Comparison of ENCODE assay signal across 8 mouse cellular contexts in the genomic region with DNA sequence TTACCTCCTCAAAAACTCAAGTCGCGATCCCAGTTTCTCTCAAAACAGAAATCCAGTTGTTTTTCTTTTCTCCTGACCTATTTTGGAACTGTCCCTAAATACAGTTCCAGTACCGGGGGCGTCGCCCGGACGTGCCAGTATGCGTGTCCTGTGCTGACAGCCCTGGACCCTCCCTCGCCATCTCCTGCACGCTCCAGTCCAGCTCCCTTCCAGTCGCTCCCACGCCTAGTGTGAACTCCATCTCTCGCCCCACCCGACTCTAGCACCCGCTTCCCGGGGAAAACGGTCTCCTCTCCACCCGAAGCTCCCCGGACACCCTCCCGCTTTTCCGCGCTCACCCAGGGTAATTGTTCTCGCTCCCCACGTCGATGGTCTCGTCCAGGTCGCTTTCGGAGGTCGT. TPM values are rescaled to one million over a fixed set of nuclear protein-coding genes. Genes with fewer than 3 reads are reported as not detected.
DNase-seq lines count a peak whose midpoint lies in the region; ATAC-seq and TF ChIP-seq lines count a peak whose summit lies in the region.

No protein-coding gene starts in this region.

- ATAC-seq in liver, embryonic 12.5 days, result peak; percentile 11; the same call in 1 of the 2 replicates
- peak; percentile 15; the same call in 1 of the 2 replicates for ATAC-seq in stomach, embryonic 14.5 days (ENCODE audit: insufficient number of reproducible peaks, insufficient read depth, low FRiP score, low read depth)

- WGBS in liver, embryonic 12.5 days (ENCODE audit: insufficient replicate concordance), result 1% methylated on average over 29 of the region's 29 CpGs
- WGBS in stomach, embryonic 14.5 days, result 0% methylated on average over 29 of the region's 29 CpGs

- H3K27me3 ChIP-seq in testis, adult 2 months (ENCODE audit: control insufficient read depth, insufficient read depth, low read length), result no peaks in the 10 kb centered on the region
- H3K27me3 ChIP-seq in liver, embryonic 12.5 days (replicated peaks), result peaks cover 74% of the 10 kb centered on the region
- H3K27me3 ChIP-seq in stomach, embryonic 14.5 days (ENCODE audit: control insufficient read depth, insufficient read depth, low read length), result no peaks in the 10 kb centered on the region

- H3K9me3 ChIP-seq in liver, embryonic 12.5 days (replicated peaks), result no peaks in the 10 kb centered on the region
- no peaks in the 10 kb centered on the region for H3K9me3 ChIP-seq in stomach, embryonic 14.5 days (ENCODE audit: control insufficient read depth, low read depth, low read length)

- H3K36me3 ChIP-seq in testis, adult 2 months (ENCODE audit: control insufficient read depth, insufficient read depth, low read length), result no peaks in the 10 kb centered on the region
- H3K36me3 ChIP-seq in liver, embryonic 12.5 days, result no peaks in the 10 kb centered on the region
- no peaks in the 10 kb centered on the region for H3K36me3 ChIP-seq in stomach, embryonic 14.5 days (ENCODE audit: control insufficient read depth, insufficient read depth, low read length)

- TF ChIP-seq POLR2A in testis, adult 2 months (IDR thresholded peaks at IDR 0.05; ENCODE audit: control insufficient read depth, low read depth, low read length), result no peak

- H3K4me3 ChIP-seq in testis, adult 2 months (ENCODE audit: control insufficient read depth, low read depth, low read length), result peak overlapping the region; percentile 89
- H3K4me3 ChIP-seq in liver, embryonic 12.5 days, result peak overlapping the region; percentile 61
- H3K4me3 ChIP-seq in stomach, embryonic 14.5 days (ENCODE audit: low read depth, low read length), result peak overlapping the region; percentile 50

- no peak for TF ChIP-seq CTCF in testis, adult 2 months (IDR thresholded peaks at IDR 0.05; ENCODE audit: control insufficient read depth, insufficient read depth, insufficient replicate concordance, low read depth, low read length)

- DNase-seq in embryo, embryonic 10 days (ENCODE audit: low spot score), result peak; percentile 45
- no peak for DNase-seq in embryo, embryonic 10.5 days (ENCODE audit: low spot score)
- no peak for DNase-seq in testis, postnatal 14 days (ENCODE audit: low spot score)
- DNase-seq in gastrocnemius, postnatal 14 days, result no peak
- no peak for DNase-seq in thymus, postnatal 14 days

- H3K4me2 ChIP-seq in liver, embryonic 12.5 days, result peak overlapping the region; percentile 91
- peak overlapping the region; percentile 77 for H3K4me2 ChIP-seq in stomach, embryonic 14.5 days (replicated peaks; ENCODE audit: low read depth, low read length)

- intact Hi-C loops in gastrocnemius, postnatal 14 days (cut with DNase I; ENCODE audit: low total_unique reads), result no loop called here

- no peak overlapping the region for H3K27ac ChIP-seq in testis, adult 2 months (ENCODE audit: control insufficient read depth, insufficient read depth, low read depth, low read length)
- H3K27ac ChIP-seq in liver, embryonic 12.5 days, result no peak overlapping the region
- H3K27ac ChIP-seq in stomach, embryonic 14.5 days (ENCODE audit: low read length), result no peak overlapping the region

- H3K9ac ChIP-seq in liver, embryonic 12.5 days, result peak overlapping the region; percentile 14; the same call in 1 of the 2 replicates
- peak overlapping the region; percentile 22 for H3K9ac ChIP-seq in stomach, embryonic 14.5 days (replicated peaks; ENCODE audit: low read depth, low read length)

- H3K4me1 ChIP-seq in testis, adult 2 months (ENCODE audit: control insufficient read depth, insufficient read depth, low read length), result peaks cover 21% of the 10 kb centered on the region
- peaks cover 20% of the 10 kb centered on the region for H3K4me1 ChIP-seq in liver, embryonic 12.5 days
- peaks cover 7% of the 10 kb centered on the region; the same call in 1 of the 2 replicates for H3K4me1 ChIP-seq in stomach, embryonic 14.5 days (ENCODE audit: control insufficient read depth, insufficient read depth, low read length)

RNA-seq across cellular contexts. Expression of a gene that starts 0.4 kb away (rescaled TPM):
- 0.89 and 1.1 TPM in 2 replicates for polyA plus RNA-seq in testis, adult 2 months (2012; rRNA removed)
- 0.49 and 0.65 TPM in 2 replicates for polyA plus RNA-seq in liver, embryonic 12.5 days (2016; fragmentation: Nextera tagmentation; extraction: Ambion mirVana)
- polyA plus RNA-seq in stomach, embryonic 14.5 days (2014; fragmentation: Nextera tagmentation; extraction: Ambion mirVana), result 4.7 and 5.5 TPM in 2 replicates
- total RNA-seq in gastrocnemius, postnatal 14 days (2021), result 1 to 10 TPM in 1 of 2 experiments, under 1 TPM in 1; 0.73 to 1.0 TPM

RNA-seq across cellular contexts. Expression of a gene that starts 39.1 kb away (rescaled TPM):
- 5.4 and 6.2 TPM in 2 replicates for polyA plus RNA-seq in testis, adult 2 months (2012; rRNA removed)
- 12.9 and 14.2 TPM in 2 replicates for polyA plus RNA-seq in liver, embryonic 12.5 days (2016; fragmentation: Nextera tagmentation; extraction: Ambion mirVana)
- polyA plus RNA-seq in stomach, embryonic 14.5 days (2014; fragmentation: Nextera tagmentation; extraction: Ambion mirVana), result 12.1 and 14.4 TPM in 2 replicates
- 1 to 10 TPM; 4.9 to 5.2 TPM for total RNA-seq in gastrocnemius, postnatal 14 days (2021)
